Mouse (Mus musculus) myocyte (in vitro differentiated cells): Measurements from ENCODE around the gene Irf2bp2.

Experiments
- CEBPB ChIP-seq: IDR thresholded peaks from 2 replicates; pipeline ENCODE4 v1.6.1; 2011; ENCODE audit warnings: mild to moderate bottlenecking, moderate library complexity; ENCODE audit not compliant: poor library complexity, insufficient read depth, severe bottlenecking
- E2F4 ChIP-seq: IDR thresholded peaks from one replicate; pipeline ENCODE4 v1.6.1; 2011; ENCODE audit warnings: mild to moderate bottlenecking, control low read depth, moderate library complexity; ENCODE audit not compliant: insufficient read depth
- MAX ChIP-seq: IDR thresholded peaks from one replicate; pipeline ENCODE4 v1.6.1; 2011; ENCODE audit warnings: low read depth, mild to moderate bottlenecking, control low read depth
- MYOD1 ChIP-seq, 3 experiments: IDR thresholded peaks; one replicate each; pipeline ENCODE4 v1.6.1; 2011; ENCODE audit warnings: control low read depth in 2 of 3, low read depth in 2 of 3, mild to moderate bottlenecking in 2 of 3, moderate library complexity in 1 of 3; ENCODE audit not compliant: insufficient read length in 2 of 3, control insufficient read depth in 1 of 3
- MYOG ChIP-seq, 3 experiments: IDR thresholded peaks; one replicate each; pipeline ENCODE4 v1.6.1; 2011; ENCODE audit warnings: control low read depth in 2 of 3, low read depth in 2 of 3, mild to moderate bottlenecking in 2 of 3; ENCODE audit not compliant: insufficient read length in 2 of 3, control insufficient read depth in 1 of 3, insufficient read depth in 1 of 3
- POLR2A ChIP-seq: IDR thresholded peaks from one replicate; pipeline ENCODE4 v1.6.1; 2011; ENCODE audit warnings: low read depth, mild to moderate bottlenecking, control low read depth, moderate library complexity; ENCODE audit not compliant: insufficient read length
- POLR2AphosphoS2 ChIP-seq: IDR thresholded peaks from one replicate; pipeline ENCODE4 v1.6.1; 2011; ENCODE audit warnings: low read depth, control low read depth; ENCODE audit not compliant: insufficient read length
- REST ChIP-seq: IDR thresholded peaks from one replicate; pipeline ENCODE4 v1.6.1; 2011; ENCODE audit warnings: mild to moderate bottlenecking, control low read depth, moderate library complexity; ENCODE audit not compliant: insufficient read depth, insufficient read length
- SRF ChIP-seq: IDR thresholded peaks from one replicate; pipeline ENCODE4 v1.6.1; 2011; ENCODE audit warnings: low read depth; ENCODE audit not compliant: control insufficient read depth, insufficient read length
- TCF12 ChIP-seq: IDR thresholded peaks from one replicate; pipeline ENCODE4 v1.6.1; 2011; ENCODE audit warnings: mild to moderate bottlenecking, control low read depth; ENCODE audit not compliant: poor library complexity, insufficient read depth, severe bottlenecking
- TCF3 ChIP-seq: IDR thresholded peaks from one replicate; pipeline ENCODE4 v1.6.1; 2011; ENCODE audit warnings: low read depth, control low read depth; ENCODE audit not compliant: insufficient read length
- USF1 ChIP-seq: IDR thresholded peaks from one replicate; pipeline ENCODE4 v1.6.1; 2011; ENCODE audit warnings: low read depth, mild to moderate bottlenecking, control low read depth, moderate library complexity

GRCm38 (mm10) chr8:126550944-126551357, 42.8 kb downstream of the Irf2bp2 start:
- TF ChIP-seq POLR2A (no peak), MYOG (IDR thresholded peaks at IDR 0.05; ENCODE audit: control insufficient read depth in 1 of 3, insufficient read depth in 1 of 3, insufficient read length in 2 of 3, low read depth in 2 of 3) (no peak), TCF12 (no peak), USF1 (no peak), CEBPB (peak; percentile 79), MAX (no peak), E2F4 (no peak), TCF3 (no peak), MYOD1 (IDR thresholded peaks at IDR 0.05; ENCODE audit: control insufficient read depth in 1 of 3, insufficient read length in 2 of 3, low read depth in 2 of 3) (no peak), POLR2AphosphoS2 (no peak), SRF (no peak), REST (no peak)
